Mouse (Mus musculus) liver, embryonic 12.5 days (tissue): Measurements from ENCODE around the gene Tekt5. TPM values are rescaled to one million over a fixed set of nuclear protein-coding genes. Genes with fewer than 3 reads are reported as not detected.
A peak's percentile ranks its signal among the peaks of the same experiment; 100 is the strongest.

Experiments used
- ATAC-seq: fragments of 200-750 bp; cut with Nextera tagmentation; 2 replicates; pipeline ENCODE4 v1.8.0; 2017; ENCODE audit warnings: moderate number of reproducible peaks, mild to moderate bottlenecking, moderate library complexity
- H3K27ac ChIP-seq: fragments of 300-500 bp; sonication (generic); 2 replicates; pipeline ENCODE4 v1.5.1; 2016; ENCODE audit warnings: mild to moderate bottlenecking
- H3K27me3 ChIP-seq: fragments of 300-500 bp; sonication (generic); replicated peaks from 2 replicates; pipeline ENCODE4 v1.6.1; 2016; ENCODE audit warnings: mild to moderate bottlenecking, moderate library complexity
- H3K36me3 ChIP-seq: fragments of 300-500 bp; sonication (generic); 2 replicates; pipeline ENCODE4 v1.6.1; 2016; ENCODE audit warnings: mild to moderate bottlenecking, moderate library complexity
- H3K4me1 ChIP-seq: fragments of 300-500 bp; sonication (generic); 2 replicates; pipeline ENCODE4 v1.6.1; 2016
- H3K4me2 ChIP-seq: fragments of 300-500 bp; sonication (generic); 2 replicates; pipeline ENCODE4 v1.6.1; 2016; ENCODE audit warnings: mild to moderate bottlenecking, moderate library complexity
- H3K4me3 ChIP-seq: fragments of 300-500 bp; sonication (generic); 2 replicates; pipeline ENCODE4 v1.5.1; 2016; ENCODE audit warnings: mild to moderate bottlenecking, moderate library complexity
- H3K9ac ChIP-seq: fragments of 300-500 bp; sonication (generic); 2 replicates; pipeline ENCODE4 v1.6.1; 2016; ENCODE audit warnings: mild to moderate bottlenecking, moderate library complexity
- H3K9me3 ChIP-seq: fragments of 300-500 bp; sonication (generic); replicated peaks from 2 replicates; pipeline ENCODE4 v1.6.1; 2016; ENCODE audit warnings: mild to moderate bottlenecking, moderate library complexity
- WGBS: fragments of 180-500 bp; shearing (Covaris S2); methylation state at CpG from one replicate; pipeline ENCODE4 v1.1.7; 2016; ENCODE audit not compliant: insufficient replicate concordance; 5-methylcytosine and 5-hydroxymethylcytosine counted together
- polyA plus RNA-seq: library from polyadenylated mRNA; unstranded; fragments of >200 nt; fragmentation: Nextera tagmentation; extraction: Ambion mirVana; gene quantifications from 2 replicates; pipeline ENCODE4 v1.2.1, GENCODE M21; 2016

The Tekt5 gene
- polyA plus RNA-seq, 1 experiment from 2014 or later, result 0.08 TPM

DNA sequence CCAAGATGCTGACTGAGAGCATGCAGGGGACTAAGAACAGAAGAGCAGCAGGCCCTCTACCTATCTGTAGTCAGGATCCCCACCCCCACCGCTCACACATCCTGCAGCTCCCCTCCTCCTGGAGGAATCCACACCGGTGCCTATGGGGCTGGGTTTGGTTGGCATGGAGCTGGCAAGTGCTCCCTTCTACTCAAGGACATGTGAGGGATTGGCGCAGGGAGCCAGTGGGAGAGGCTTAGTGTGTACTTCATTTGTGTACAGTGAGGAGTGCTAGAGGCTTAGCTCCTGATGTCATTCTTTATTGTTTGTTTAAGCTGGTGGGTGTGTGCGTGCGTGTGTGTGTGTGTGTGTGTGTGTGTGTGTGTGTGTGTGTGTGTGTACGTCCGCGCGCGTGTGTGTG lies 45.4 kb downstream of the Tekt5 start:
- H3K9me3 ChIP-seq, result no peaks in the 10 kb centered on the region
- H3K4me1 ChIP-seq, result no peaks in the 10 kb centered on the region
- H3K36me3 ChIP-seq, result no peaks in the 10 kb centered on the region
- no peak overlapping the region for H3K9ac ChIP-seq
- WGBS, result 69% methylated on average over 10 of the region's 10 CpGs
- H3K4me3 ChIP-seq, result no peak overlapping the region
- 0 out of 2 replicates have a peak overlapping the region, but pooled peaks have one; percentile 17 for H3K27ac ChIP-seq
- no peak overlapping the region for H3K4me2 ChIP-seq
- no peaks in the 10 kb centered on the region for H3K27me3 ChIP-seq
- ATAC-seq, result 0 out of 2 replicates have a peak, but pooled peaks have one; percentile 10

DNA sequence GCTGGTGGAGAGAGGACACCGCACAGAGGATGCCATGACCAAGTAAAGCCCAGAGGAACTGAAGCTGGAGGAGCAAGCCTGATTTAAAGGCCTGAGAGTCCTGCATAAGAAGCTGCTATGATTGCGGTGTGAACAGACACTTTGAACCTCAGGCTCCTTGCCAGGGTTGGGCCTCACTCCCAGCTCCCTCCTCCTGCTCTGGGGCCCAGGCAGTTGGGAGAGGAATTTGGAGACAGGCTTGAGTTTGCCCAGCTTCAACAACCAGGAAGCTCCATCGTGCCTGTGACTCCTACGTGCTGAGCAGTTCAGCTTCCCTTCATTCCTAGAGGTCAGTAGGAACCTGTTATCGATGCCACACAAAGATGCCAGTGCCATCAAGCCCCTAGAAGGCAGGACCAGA lies 45.9 kb downstream of the Tekt5 start:
- Histone ChIP-seq H3K4me1 (no peaks in the 10 kb centered on the region), H3K4me3 (no peak overlapping the region), H3K9ac (no peak overlapping the region), H3K4me2 (no peak overlapping the region), H3K36me3 (no peaks in the 10 kb centered on the region), H3K27ac (0 out of 2 replicates have a peak overlapping the region, but pooled peaks have one; percentile 17), H3K9me3 (no peaks in the 10 kb centered on the region), H3K27me3 (no peaks in the 10 kb centered on the region)
- no peak for ATAC-seq
- 43% methylated on average over 5 of the region's 5 CpGs for WGBS

DNA sequence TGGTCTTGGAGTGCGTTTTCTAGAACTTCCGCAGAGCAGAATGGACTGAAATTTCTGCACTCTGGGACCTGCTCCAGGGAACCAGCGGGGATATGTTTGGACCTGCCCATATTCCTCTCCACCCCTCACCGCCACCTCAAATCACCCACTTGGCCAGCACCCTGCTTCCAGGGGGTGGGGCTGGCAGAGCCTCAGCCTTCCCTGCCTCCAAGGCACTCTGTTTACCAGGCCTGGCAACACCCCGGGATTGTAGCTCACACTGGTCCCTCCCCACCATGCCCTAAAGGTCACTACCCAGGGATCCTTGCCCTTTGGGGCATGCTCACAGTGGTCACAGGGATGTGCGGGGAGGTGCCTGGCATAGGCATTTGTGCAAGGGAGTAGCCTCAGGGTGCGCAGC lies 47.7 kb downstream of the Tekt5 start:
- Histone ChIP-seq H3K27me3 (no peaks in the 10 kb centered on the region), H3K9me3 (no peaks in the 10 kb centered on the region), H3K36me3 (no peaks in the 10 kb centered on the region), H3K9ac (no peak overlapping the region), H3K4me3 (no peak overlapping the region), H3K4me2 (no peak overlapping the region), H3K27ac (no peak overlapping the region), H3K4me1 (no peaks in the 10 kb centered on the region)
- WGBS, result 73% methylated on average over 7 of the region's 7 CpGs
- ATAC-seq, result no peak

DNA sequence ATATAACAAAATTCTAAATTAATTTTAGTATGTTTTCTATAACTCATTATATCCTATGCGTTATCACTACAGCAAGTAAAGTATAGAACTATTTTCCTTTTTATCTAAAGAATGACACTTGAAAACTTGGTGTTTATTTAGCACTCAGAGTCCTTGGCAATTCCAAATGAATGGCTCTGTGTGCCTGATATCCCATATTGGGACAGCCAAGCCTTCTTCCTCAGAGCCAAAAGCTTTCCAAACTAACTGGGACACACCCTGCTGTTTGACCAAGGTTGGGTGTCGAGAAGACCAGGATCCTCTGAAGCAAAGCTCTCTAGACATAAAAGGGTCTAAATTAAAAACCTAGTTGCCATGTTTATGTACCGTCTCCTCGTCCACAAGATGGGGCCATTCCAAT lies 54.2 kb downstream of the Tekt5 start:
- 59% methylated on average over 4 of the region's 4 CpGs for WGBS

DNA sequence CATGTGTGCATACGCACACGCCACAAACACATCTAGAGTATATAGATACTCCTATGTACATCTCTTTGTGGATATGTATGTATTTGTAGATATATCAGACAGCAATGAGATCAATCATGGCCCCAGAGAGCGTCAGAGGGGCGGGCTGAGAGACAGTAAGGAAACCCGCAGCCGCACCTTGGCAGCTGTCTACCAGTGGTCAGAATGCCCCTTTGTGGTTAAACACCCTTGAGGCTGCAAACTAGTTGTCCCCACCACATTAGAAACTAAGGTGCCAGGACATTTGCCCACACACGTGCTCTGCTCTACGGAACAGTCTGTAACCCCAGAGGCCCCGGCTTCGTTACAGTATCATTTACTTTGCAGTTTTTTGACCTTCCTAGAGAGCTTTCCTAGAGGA lies 55.4 kb downstream of the Tekt5 start:
- Histone ChIP-seq H3K9ac (no peak overlapping the region), H3K27me3 (no peaks in the 10 kb centered on the region), H3K36me3 (no peaks in the 10 kb centered on the region), H3K27ac (no peak overlapping the region), H3K4me3 (no peak overlapping the region), H3K9me3 (no peaks in the 10 kb centered on the region), H3K4me1 (no peaks in the 10 kb centered on the region), H3K4me2 (no peak overlapping the region)
- 76% methylated on average over 10 of the region's 10 CpGs for WGBS
- ATAC-seq, result no peak

More for the DNA sequence above, 54.2 kb downstream of the Tekt5 start:
- ATAC-seq, result no peak
- no peak overlapping the region for H3K4me3 ChIP-seq
- no peak overlapping the region for H3K9ac ChIP-seq
- no peaks in the 10 kb centered on the region for H3K4me1 ChIP-seq
- H3K9me3 ChIP-seq, result no peaks in the 10 kb centered on the region
- H3K36me3 ChIP-seq, result no peaks in the 10 kb centered on the region
- H3K4me2 ChIP-seq, result no peak overlapping the region
- no peak overlapping the region for H3K27ac ChIP-seq
- H3K27me3 ChIP-seq, result no peaks in the 10 kb centered on the region

DNA sequence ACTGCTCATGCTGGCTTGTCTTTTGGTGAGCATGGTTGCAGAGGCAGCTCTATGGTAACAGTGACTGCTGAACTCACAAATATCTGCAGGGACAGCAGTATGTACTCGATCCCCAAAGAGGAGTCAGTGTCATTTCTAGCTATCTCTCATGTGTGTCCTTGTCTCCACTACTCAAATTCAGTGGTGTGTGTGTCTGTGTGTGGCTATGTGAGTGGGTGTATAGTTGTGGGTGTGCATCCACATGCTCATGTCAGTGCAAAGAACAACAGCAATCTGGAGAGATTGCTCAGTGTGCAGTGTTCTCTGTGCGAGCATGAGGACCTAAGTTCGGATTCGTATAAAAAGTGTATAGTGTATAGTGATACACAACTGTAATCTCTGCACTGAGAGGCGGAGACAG lies 56.7 kb downstream of the Tekt5 start:
- Histone ChIP-seq H3K4me1 (no peaks in the 10 kb centered on the region), H3K27me3 (no peaks in the 10 kb centered on the region), H3K9ac (no peak overlapping the region), H3K9me3 (no peaks in the 10 kb centered on the region), H3K27ac (no peak overlapping the region), H3K4me3 (no peak overlapping the region), H3K4me2 (no peak overlapping the region), H3K36me3 (no peaks in the 10 kb centered on the region)
- ATAC-seq, result no peak
- WGBS, result 71% methylated on average over 5 of the region's 5 CpGs

DNA sequence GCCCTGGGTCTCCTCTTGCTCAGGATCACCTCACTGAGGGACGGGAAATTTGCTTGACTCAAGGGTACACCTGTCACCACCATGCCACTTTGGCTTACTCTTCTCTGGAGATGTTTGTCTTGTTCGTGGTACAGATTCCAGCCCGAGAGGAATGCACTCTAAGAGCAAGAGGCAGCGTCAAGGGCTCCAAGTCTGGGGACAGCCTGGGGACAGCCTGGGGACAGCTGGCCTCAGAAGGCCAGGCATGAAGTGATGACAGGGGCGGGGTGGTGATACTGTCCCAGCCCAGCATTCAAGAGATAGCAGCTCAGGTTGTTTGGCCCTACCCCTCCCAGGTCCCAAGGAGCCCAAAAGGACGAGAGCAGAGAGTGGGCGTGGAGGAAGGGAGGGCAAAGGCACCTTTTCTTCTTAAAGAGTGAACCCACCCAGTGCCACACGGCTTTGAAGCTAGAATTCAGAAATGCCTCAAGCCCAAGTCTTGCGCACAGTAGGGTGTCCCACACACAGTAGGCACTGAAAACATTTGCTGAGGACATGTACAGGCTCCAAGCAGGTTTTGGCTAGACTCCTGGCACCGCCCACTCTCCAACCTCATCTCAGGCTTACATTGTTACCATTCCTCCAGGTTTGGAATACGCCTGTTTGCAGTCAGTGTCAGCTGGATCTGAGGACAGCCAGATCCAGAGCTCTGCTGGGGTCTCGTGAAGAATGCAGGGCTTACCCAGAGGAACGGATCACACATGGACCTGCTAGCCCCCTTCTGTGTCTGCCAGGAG lies 57.7 kb downstream of the Tekt5 start:
- H3K9me3 ChIP-seq, result no peaks in the 10 kb centered on the region
- H3K4me2 ChIP-seq, result no peak overlapping the region
- no peak overlapping the region for H3K4me3 ChIP-seq
- no peak overlapping the region for H3K9ac ChIP-seq
- H3K27me3 ChIP-seq, result no peaks in the 10 kb centered on the region
- H3K27ac ChIP-seq, result no peak overlapping the region
- 62% methylated on average over 13 of the region's 13 CpGs for WGBS
- no peaks in the 10 kb centered on the region for H3K36me3 ChIP-seq
- ATAC-seq, result no peak
- 0 out of 2 replicates have a peak, but pooled peaks cover 5% of the 10 kb centered on the region for H3K4me1 ChIP-seq

DNA sequence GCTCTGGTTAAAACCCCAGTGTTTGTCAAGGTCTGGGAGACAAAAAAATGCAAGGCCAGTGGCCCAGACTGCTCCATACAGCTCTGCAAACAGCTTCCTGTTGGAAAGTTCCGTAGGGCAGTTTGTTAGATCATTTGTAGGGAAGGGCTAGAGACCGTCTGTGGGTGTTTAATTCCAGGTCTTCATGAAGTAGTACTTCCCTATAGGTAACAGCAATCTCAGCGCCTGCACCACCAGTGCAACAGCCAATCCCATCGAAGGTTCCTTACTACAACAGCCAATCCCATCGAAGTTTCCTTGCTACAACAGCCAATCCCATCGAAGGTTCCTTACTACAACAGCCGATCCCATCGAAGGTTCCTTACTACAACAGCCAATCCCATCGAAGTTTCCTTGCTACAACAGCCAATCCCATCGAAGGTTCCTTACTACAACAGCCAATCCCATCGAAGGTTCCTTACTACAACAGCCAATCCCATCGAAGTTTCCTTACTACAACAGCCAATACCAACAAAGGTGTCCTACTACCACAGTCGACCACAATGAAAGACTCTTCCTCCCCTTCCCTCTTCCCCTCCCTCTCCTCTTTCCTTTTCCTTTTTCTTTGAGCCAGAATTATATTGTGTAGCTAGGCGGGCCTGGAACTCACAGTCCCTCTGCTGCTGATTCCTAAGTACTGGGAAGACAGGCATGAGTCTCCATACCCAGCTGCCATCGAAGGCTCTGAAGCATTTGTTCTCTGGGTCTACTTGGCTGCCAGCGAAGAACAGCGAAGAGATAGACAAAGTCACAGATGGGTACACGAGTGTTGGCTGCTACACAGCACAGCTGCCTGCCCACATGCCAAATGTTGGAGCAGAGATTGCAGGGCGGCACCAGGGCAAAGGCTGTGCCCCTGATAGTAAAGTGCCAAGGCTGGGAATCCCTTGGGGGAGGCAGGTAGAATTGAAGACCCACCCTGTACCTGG lies 58.6 kb downstream of the Tekt5 start:
- no peaks in the 10 kb centered on the region for H3K9me3 ChIP-seq
- H3K4me2 ChIP-seq, result no peak overlapping the region
- H3K36me3 ChIP-seq, result no peaks in the 10 kb centered on the region
- no peak overlapping the region for H3K27ac ChIP-seq
- no peak for ATAC-seq
- H3K4me1 ChIP-seq, result 0 out of 2 replicates have a peak, but pooled peaks cover 5% of the 10 kb centered on the region
- no peaks in the 10 kb centered on the region for H3K27me3 ChIP-seq
- 72% methylated on average over 19 of the region's 19 CpGs for WGBS
- no peak overlapping the region for H3K9ac ChIP-seq
- no peak overlapping the region for H3K4me3 ChIP-seq

DNA sequence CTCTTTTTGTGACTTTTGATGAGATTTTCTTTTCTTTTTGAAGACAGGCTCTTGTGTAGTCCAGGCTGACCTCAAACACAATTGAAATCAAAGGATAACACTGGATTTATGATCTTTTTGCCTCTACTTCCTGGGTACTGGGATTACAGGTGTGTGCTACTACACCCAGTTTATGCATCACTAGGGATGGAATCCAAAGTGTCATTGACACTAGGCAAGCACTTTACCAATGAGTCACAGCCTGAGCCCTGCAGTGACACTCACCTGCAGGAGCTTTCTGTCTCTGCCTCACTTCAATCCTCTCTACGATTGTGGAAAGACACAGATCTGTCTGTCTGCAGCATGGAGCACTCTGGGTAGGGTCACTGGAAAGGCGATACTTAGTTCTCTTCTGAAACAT lies 59.3 kb downstream of the Tekt5 start:
- WGBS, result 60% methylated on average over 2 of the region's 2 CpGs
- ATAC-seq, result no peak

DNA sequence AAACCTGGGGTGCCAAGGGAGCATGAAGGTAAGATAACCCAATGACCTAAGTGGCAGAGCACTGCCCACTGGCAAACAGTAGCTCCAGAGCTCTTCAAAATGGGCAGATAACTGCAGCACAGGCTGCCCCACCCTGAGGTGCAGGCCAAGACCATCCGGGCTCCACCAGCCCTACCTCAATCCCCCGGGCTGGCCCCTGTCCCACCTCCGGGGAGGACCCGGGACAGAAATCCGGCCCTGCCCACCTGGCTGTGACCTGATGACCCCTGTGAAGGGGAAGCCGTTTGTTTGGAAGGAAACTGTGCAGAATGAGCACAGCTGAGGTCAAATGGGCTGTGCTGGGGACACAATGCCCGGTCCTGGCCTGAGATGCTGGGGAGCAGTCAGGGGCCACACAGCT lies 62.6 kb downstream of the Tekt5 start:
- no peaks in the 10 kb centered on the region for H3K9me3 ChIP-seq
- H3K4me2 ChIP-seq, result no peak overlapping the region
- ATAC-seq, result 0 out of 2 replicates have a peak, but pooled peaks have one; percentile 34
- no peaks in the 10 kb centered on the region for H3K27me3 ChIP-seq
- no peak overlapping the region for H3K4me3 ChIP-seq
- no peak overlapping the region for H3K9ac ChIP-seq
- no peaks in the 10 kb centered on the region for H3K36me3 ChIP-seq
- 0 out of 2 replicates have a peak, but pooled peaks cover 5% of the 10 kb centered on the region for H3K4me1 ChIP-seq
- 53% methylated on average over 7 of the region's 7 CpGs for WGBS
- H3K27ac ChIP-seq, result no peak overlapping the region

More for the DNA sequence above, 59.3 kb downstream of the Tekt5 start:
- H3K27ac ChIP-seq, result no peak overlapping the region
- H3K9ac ChIP-seq, result no peak overlapping the region
- H3K27me3 ChIP-seq, result no peaks in the 10 kb centered on the region
- H3K4me2 ChIP-seq, result no peak overlapping the region
- H3K4me3 ChIP-seq, result no peak overlapping the region
- no peaks in the 10 kb centered on the region for H3K36me3 ChIP-seq
- H3K4me1 ChIP-seq, result 0 out of 2 replicates have a peak, but pooled peaks cover 5% of the 10 kb centered on the region
- no peaks in the 10 kb centered on the region for H3K9me3 ChIP-seq

DNA sequence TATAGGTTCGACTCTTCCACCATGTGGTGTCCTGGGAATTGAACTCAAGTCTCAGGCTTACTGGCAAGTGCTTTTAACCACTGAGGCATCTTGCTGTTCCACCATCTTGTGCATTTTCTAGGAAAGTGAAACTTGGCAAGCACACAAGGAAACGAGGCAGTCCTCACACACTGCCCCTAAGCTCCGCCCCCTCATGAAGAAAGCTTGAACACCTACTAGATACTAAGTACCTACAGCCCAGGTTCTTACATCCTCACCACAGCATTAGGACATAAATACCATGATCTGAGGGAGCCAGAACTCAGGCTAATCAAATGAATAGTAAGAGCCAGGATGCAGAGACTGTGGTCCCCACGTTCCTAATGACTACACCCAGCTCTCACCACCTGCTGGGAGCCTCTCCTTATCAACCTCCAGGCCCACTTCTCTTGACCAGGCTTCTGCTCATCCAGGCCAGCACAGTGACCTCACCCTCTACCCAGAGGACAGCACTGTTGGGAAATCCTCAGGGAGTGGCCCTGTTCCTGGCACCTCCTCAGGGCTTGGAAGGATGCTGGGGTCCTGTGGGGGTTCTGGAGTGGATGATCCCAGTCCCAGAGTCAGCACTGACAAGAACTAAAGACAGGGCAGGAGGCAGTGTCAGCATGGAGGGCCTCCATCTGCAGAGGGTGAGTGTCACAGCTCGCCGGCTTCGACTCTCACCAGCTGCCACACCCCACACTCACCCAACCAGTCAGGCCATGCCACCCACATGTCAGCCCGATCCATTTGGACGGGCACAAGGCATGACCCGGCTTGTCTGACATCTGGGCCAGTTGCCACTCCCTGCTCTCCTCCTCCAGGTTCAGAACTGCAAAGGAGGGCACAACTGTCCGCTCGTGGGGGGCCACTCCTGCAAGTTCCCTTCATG lies 64.4 kb downstream of the Tekt5 start:
- no peaks in the 10 kb centered on the region for H3K9me3 ChIP-seq
- H3K4me2 ChIP-seq, result no peak overlapping the region
- H3K36me3 ChIP-seq, result no peaks in the 10 kb centered on the region
- no peak overlapping the region for H3K27ac ChIP-seq
- ATAC-seq, result no peak
- H3K9ac ChIP-seq, result no peak overlapping the region
- no peaks in the 10 kb centered on the region for H3K27me3 ChIP-seq
- H3K4me1 ChIP-seq, result 0 out of 2 replicates have a peak, but pooled peaks cover 5% of the 10 kb centered on the region
- no peak overlapping the region for H3K4me3 ChIP-seq
- 50% methylated on average over 12 of the region's 12 CpGs for WGBS
